Mouse (Mus musculus) activated CD4-positive, CD25-positive, alpha-beta regulatory T cell, adult 4 months (primary cell): ENCODE results near the gene Rer1. TPM values are rescaled to one million over a fixed set of nuclear protein-coding genes. Genes with fewer than 3 reads are reported as not detected.

ENCODE experiments used
- ATAC-seq: one replicate; pipeline ENCODE4 v1.8.0; 2017
- polyA plus RNA-seq, 2 experiments: library from polyadenylated mRNA; unstranded; fragments of 100-300 nt; shearing (Covaris generic); gene quantifications; one replicate each; pipeline ENCODE4 v1.2.1; 2017

Rer1 gene
- polyA plus RNA-seq = 100 to 1,000 TPM; 109 to 129 TPM

- ATAC-seq = peak; percentile 95
Measured at GRCm38 (mm10) chr4:155086108-155087024, at the start of gene Rer1, which contains the start of gene Morn1. Gene Rer1, minus strand, starts transcription at chr4:155086382. Gene Morn1, plus strand, starts transcription at chr4:155086577.

DNA sequence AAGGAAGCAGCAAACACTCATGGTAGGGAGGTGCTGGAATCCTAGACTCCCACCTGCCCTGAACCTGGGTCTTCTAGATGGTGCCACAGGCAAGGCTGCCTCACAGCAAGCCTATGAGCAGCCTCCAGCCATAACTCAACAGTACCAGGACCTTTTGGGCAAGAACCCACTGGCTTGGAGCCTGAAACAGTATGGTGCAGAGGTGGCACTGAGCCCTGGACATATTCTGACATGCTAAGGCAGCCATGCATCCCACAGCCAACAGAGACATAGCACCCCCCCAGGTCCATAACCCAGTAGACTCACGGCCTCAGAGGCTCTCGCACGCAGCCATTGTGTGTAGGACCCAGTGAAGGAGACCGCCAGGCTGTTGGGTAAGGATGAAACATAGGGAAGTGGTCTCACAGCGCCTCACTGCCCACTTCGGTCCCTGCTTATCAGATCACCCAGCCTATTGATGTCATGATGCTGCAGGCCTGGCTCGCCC is 48.5 kb upstream of the Rer1 start:
- no peak for ATAC-seq

DNA sequence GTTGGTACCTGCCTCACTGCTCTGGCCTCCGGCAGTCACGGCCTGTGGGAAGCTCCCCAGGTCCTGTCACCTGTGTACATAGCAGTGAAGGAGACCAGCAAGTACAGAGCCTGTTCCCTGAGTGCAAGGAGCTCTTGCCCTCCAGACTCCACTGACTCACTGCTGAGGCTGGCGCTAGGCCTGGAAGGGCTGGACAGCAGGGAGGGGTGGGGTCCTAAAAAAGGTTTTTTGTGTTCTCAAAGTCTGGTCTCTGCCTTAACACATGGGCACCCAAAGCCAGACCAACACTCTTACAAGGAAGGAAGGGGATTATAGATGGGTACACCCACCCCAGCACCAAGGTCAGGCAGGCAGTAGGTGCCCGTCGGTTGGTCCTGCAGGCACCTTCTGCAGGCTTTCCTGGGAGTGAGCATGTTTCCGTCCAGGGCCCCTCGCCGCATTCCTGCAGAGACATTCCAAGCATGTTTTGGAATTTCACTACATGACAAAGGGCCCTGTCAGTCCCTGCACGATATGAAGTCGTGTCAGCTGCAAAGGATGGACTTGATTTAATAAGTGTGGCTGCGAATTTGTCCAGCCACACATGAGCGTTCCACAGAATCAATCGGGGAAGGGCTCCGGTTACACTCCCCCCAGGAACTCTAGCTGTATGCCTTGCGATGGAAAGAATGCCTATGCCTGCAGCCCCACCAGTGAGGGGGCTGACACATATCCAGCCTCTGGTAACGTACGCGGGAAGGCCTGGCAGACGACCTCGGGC is 47.7 kb upstream of the Rer1 start:
- no peak for ATAC-seq

DNA sequence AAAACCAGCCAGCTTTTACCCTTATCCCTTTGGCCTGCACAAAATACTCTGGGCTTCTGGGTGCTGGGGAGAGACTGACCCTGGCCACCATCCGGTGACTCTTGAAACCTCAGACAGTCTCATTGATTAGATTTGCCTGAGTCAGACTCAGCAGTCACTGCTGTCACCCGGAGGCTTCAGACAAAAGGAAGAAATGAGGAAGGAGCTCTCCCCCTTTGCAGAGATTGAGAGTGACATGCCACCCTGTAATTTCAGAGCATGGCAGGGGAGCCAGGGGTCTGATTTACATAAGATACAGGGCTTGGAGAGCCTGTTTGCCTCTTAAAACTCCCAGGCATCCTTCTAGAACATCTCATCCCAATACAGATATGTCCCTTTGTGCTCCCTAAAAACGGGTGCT is 47.0 kb upstream of the Rer1 start:
- ATAC-seq = no peak

GRCm38 (mm10) chr4:155130616-155131015 is 44.4 kb upstream of the Rer1 start:
- no peak for ATAC-seq

GRCm38 (mm10) chr4:155129996-155130395 is 43.8 kb upstream of the Rer1 start:
- no peak for ATAC-seq

DNA sequence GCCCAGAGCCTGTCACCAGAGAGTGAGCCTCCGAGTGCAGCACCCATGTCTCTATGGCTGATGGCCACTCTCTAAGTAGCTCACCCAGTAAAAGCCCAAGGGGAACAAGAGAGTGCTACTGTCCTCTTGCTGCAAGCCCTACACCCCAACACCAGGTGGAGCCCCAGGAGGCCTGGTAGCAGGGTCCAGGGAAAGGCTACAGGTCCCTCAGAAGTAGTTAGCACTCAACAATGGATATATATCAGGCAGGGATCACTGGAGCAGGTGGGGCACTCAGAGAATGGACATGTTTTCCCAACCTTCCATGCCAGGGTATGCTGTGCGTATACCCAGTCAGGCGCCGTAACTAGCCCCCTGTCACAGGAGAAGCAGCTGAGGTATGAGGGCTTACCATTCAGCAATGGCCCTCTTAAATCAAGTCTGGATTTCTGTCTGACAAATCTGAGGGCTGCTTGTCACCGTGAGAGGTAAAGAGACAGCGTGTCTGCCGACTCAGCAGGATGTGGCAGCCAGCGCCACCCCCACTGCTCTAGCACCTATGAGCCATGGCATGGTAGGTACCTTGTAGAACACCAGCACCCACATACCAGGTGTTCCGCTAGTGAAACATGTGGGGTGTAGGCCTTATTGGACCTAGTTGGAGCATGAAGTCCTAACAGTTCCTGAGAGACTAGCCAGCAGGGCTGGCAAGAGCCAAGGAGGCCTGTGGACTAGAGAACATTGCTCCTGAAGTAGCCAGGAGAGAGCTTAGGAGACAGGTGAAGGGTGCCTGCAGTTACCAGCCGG is 43.1 kb upstream of the Rer1 start:
- ATAC-seq = peak; percentile 65

- no peak for ATAC-seq
Measured at GRCm38 (mm10) chr4:155128411-155128810, 42.2 kb upstream of the Rer1 start.

- peak; percentile 77 for ATAC-seq
Measured at GRCm38 (mm10) chr4:155126602-155127372, 40.6 kb upstream of the Rer1 start.

DNA sequence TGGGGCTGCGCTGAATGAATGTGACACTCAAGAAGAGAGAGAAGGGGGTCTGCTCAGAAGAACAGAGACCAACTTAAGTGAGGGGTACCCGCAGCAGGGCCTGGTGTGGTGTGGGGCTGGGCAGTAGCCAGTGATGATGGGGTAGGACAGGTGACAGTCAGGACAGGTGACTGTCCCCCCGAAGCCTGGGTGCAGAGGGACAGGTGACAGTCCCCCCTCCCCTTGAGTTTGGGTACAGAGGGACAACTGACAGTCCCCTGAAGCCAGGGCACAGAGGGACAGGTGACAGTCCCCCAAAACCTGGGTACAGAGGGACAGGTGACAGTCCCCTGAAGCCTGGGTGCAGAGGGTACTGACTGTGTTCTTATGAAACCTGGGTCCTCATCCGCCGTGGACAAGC is 40.0 kb upstream of the Rer1 start:
- no peak for ATAC-seq

GRCm38 (mm10) chr4:155125310-155125709 is 39.1 kb upstream of the Rer1 start:
- no peak for ATAC-seq

GRCm38 (mm10) chr4:155123868-155124534 is 37.8 kb upstream of the Rer1 start:
- no peak for ATAC-seq

GRCm38 (mm10) chr4:155122444-155123040 is 36.4 kb upstream of the Rer1 start:
- no peak for ATAC-seq

DNA sequence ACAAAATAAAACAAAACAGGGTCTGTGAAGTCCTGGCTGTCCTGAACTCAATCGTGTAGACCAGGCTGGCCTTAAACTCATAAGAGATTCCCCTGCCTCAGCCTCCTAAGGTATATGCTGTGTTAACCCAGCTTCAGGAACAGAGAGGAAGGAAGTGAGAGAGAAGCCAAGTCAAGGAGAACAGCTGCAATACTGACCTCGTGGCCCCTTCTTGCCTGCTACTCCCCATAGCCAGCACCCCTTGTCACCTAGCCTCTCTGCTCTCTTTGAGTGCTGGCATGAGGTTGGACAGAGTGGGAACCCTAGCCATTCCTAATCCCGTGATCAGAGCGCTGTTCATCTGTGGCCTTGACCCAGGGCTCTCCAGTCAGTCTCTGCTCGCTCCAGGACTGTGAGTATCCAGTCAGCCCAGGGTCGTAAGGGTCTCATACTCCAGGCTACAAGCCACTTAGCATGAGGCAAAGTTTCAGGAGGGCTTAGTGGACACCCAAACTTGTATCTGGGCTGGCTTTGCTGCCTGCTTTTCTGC is 35.8 kb upstream of the Rer1 start:
- ATAC-seq = no peak

GRCm38 (mm10) chr4:155121222-155121621 is 35.0 kb upstream of the Rer1 start:
- no peak for ATAC-seq

- ATAC-seq = no peak
Measured at GRCm38 (mm10) chr4:155120583-155120982, 34.4 kb upstream of the Rer1 start.

DNA sequence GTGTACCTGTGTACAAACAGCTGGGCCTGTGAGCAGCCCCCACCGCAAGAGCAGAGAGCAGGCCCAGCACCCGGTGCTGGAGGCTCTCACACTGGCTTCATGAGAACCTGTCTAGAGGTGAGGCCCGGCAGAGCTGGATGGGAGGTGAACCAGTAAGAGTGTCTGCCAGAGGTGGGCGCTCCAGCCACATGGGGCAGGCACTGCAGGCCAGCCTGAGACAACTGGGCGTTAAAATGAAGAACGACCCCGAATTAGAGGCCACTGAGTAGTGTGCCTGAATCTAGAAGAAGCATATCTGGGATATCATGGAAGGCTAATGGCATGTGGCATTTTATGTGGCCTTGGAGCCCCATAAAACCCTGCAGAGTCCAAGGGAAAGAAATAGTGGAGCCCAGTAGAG is 33.9 kb upstream of the Rer1 start:
- ATAC-seq = no peak

DNA sequence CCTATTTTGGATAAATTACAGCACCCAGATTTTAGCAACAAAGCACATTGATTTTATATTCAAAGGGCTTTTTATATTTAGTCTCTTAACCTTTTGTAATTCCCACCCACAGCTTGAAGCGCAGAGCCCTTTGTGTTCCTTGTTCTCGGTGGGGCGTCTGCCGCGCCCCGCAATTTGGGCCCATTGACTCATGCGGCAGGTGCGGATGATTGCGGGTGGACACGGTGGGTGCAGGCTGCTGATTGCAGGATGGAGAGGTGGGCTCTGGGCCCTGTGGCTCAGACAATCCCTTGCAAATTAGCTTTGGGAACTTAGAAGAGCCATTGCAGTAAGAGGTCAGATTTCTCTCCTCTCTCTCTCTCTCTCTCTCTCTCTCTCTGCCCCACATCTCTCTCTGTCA is 32.1 kb upstream of the Rer1 start:
- ATAC-seq = no peak

DNA sequence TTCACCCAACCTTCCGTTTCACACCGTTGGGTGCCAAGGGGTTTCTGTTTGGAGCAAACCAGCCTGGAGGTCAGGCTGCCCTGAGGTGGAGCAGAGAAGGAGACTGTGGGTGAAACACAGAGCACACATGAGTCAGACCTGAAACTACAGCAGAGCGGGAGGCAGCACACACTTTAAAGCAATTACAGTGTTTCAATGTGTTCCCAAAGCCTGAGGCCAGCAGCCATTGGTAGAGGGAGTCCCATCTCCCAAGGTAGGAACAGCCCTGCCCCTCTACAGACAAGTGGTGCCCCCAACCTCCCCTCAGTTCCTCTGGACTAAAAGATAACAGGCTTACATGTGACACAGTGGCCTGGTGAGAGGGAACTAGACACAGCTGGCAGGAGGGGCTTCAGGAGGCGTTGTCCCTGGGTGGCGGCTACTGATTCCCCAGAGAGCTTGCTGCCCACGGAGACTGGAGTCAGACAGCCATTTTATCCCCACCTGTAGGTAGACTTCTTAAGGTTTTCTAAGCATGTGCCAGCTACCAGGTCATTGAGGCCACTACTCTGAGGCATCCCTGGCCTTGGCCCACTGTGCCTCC is 31.3 kb upstream of the Rer1 start:
- no peak for ATAC-seq

DNA sequence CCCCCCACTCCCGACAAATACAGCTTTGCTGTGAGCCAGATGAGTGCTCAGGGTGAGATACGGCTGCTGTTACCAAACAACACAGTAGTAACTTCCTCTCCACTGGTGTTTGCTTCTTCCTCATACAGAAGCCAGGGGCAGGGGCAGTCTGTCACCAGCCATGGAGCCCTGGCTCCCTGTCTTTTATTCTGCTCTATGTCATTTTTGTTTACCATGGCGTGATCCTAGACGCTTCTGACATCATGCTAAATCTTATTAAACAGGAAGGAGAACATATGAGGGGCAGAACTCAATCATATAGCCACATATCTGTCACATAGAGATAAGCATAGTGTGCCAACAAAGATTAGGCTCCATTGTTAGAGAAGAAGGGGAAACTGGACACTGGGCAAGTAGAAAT is 30.4 kb upstream of the Rer1 start:
- ATAC-seq = no peak
